ENCODE assay signal across 8 mouse cellular contexts in genomic region chrX:95443898-95444775, GRCm38 (mm10). TPM values are rescaled to one million over a fixed set of nuclear protein-coding genes. Genes with fewer than 3 reads are reported as not detected.
DNase-seq lines count a peak whose midpoint lies in the region; ATAC-seq and TF ChIP-seq lines count a peak whose summit lies in the region.

No protein-coding gene starts in this region.

- peak; percentile 80 for ATAC-seq in erythroblast, adult 5-6 weeks (replicated peaks; ENCODE audit: low FRiP score, poor library complexity, severe bottlenecking)
- peak; percentile 54 for ATAC-seq in heart, embryonic 14.5 days (ENCODE audit: insufficient number of reproducible peaks, insufficient read depth, low FRiP score, low read depth)
- ATAC-seq in liver, postnatal 0 days = peak; percentile 78
- ATAC-seq in neural tube, embryonic 13.5 days (ENCODE audit: low read depth) = peak; percentile 90

- DNase-seq in CH12.LX (ENCODE audit: extremely low read depth) = peak; percentile 39
- peak; percentile 38 to 59 for DNase-seq in kidney, postnatal 36 days
- DNase-seq in liver, postnatal 0 days = peak; percentile 58
- peak; percentile 30 to 39 for DNase-seq in thymus, postnatal 10 days (ENCODE audit: low spot score in 2 of 2)

- peak overlapping the region; percentile 64 to 91 (median 67) for H3K4me3 ChIP-seq in CH12.LX (replicated peaks in 1 of 3; ENCODE audit: low read depth in 2 of 3, low read length in 2 of 3, poor library complexity in 1 of 3)
- H3K4me3 ChIP-seq in bone marrow, adult 2 months (replicated peaks; ENCODE audit: control insufficient read depth, low read depth, low read length) = peak overlapping the region; percentile 80
- peak overlapping the region; percentile 55 to 86 for H3K4me3 ChIP-seq in heart, embryonic 14.5 days (ENCODE audit: control insufficient read depth in 1 of 2, insufficient read depth in 1 of 2, low read depth in 1 of 2, low read length in 2 of 2)
- H3K4me3 ChIP-seq in liver, postnatal 0 days (ENCODE audit: low read depth, low read length) = peak overlapping the region; percentile 66
- peak overlapping the region; percentile 57 for H3K4me3 ChIP-seq in neural tube, embryonic 13.5 days

- no peaks in the 10 kb centered on the region for H3K9me3 ChIP-seq in CH12.LX (replicated peaks; ENCODE audit: low read length)
- H3K9me3 ChIP-seq in heart, embryonic 14.5 days (ENCODE audit: control insufficient read depth, low read length) = no peaks in the 10 kb centered on the region
- no peaks in the 10 kb centered on the region for H3K9me3 ChIP-seq in liver, postnatal 0 days (ENCODE audit: low read length)
- no peaks in the 10 kb centered on the region for H3K9me3 ChIP-seq in neural tube, embryonic 13.5 days

- 0 out of 2 replicates have a peak overlapping the region, but pooled peaks have one; percentile 16 for H3K4me2 ChIP-seq in CH12.LX (ENCODE audit: insufficient read depth, low read depth, poor library complexity, severe bottlenecking)
- peak overlapping the region; percentile 66 for H3K4me2 ChIP-seq in heart, embryonic 14.5 days (ENCODE audit: low read length)
- peak overlapping the region; percentile 78 for H3K4me2 ChIP-seq in liver, postnatal 0 days (ENCODE audit: low read depth, low read length)
- H3K4me2 ChIP-seq in neural tube, embryonic 13.5 days = peak overlapping the region; percentile 64

- TF ChIP-seq RAD21 in CH12.LX (IDR thresholded peaks at IDR 0.05; ENCODE audit: low read depth, low read length) = no peak

- no peak for TF ChIP-seq CTCF in CH12.LX (conservative IDR thresholded peaks at IDR 0.05 in 1 of 2, IDR thresholded peaks at IDR 0.05 in 1 of 2; ENCODE audit: low read depth in 2 of 2, low read length in 2 of 2)
- no peak for TF ChIP-seq CTCF in bone marrow, adult 2 months (IDR thresholded peaks at IDR 0.05; ENCODE audit: control insufficient read depth, insufficient read depth, low read length)
- TF ChIP-seq CTCF in liver, postnatal 0 days (IDR thresholded peaks at IDR 0.05; ENCODE audit: low read depth) = no peak

- no peak overlapping the region for H3K27ac ChIP-seq in CH12.LX (ENCODE audit: insufficient read depth, low read depth)
- H3K27ac ChIP-seq in bone marrow, adult 2 months (ENCODE audit: control insufficient read depth, insufficient read depth, low read depth, low read length, poor library complexity) = peak overlapping the region; percentile 63; the same call in 1 of the 2 replicates
- H3K27ac ChIP-seq in heart, embryonic 14.5 days (replicated peaks in 1 of 2; ENCODE audit: control insufficient read depth in 1 of 2, insufficient read depth in 1 of 2, low read depth in 2 of 2, low read length in 2 of 2) = peak overlapping the region; percentile 86 to 87
- peak overlapping the region; percentile 84 for H3K27ac ChIP-seq in liver, postnatal 0 days (ENCODE audit: low read depth)
- H3K27ac ChIP-seq in neural tube, embryonic 13.5 days (replicated peaks) = peak overlapping the region; percentile 87

- TF ChIP-seq EP300 in CH12.LX (IDR thresholded peaks at IDR 0.05; ENCODE audit: low read length) = no peak
- no peak for TF ChIP-seq EP300 in liver, postnatal 0 days (IDR thresholded peaks at IDR 0.05; ENCODE audit: low read depth)

- H3K27me3 ChIP-seq in CH12.LX (replicated peaks) = no peaks in the 10 kb centered on the region
- no peaks in the 10 kb centered on the region for H3K27me3 ChIP-seq in heart, embryonic 14.5 days (ENCODE audit: control insufficient read depth, insufficient read depth, low read length)
- no peaks in the 10 kb centered on the region for H3K27me3 ChIP-seq in liver, postnatal 0 days (ENCODE audit: insufficient read depth, low read length)
- no peaks in the 10 kb centered on the region for H3K27me3 ChIP-seq in neural tube, embryonic 13.5 days

- no peaks in the 10 kb centered on the region for H3K79me2 ChIP-seq in CH12.LX (replicated peaks; ENCODE audit: control insufficient read depth, extremely low read depth, insufficient read depth, poor library complexity, severe bottlenecking)

- H3K36me3 ChIP-seq in CH12.LX (replicated peaks in 1 of 2; ENCODE audit: control insufficient read depth in 1 of 2, insufficient read depth in 1 of 2, low read length in 1 of 2) = peaks cover 0 to 2% of the 10 kb centered on the region in 2 experiments
- H3K36me3 ChIP-seq in heart, embryonic 14.5 days (ENCODE audit: control insufficient read depth, insufficient read depth, low read length) = no peaks in the 10 kb centered on the region
- no peaks in the 10 kb centered on the region for H3K36me3 ChIP-seq in liver, postnatal 0 days (replicated peaks; ENCODE audit: insufficient read depth, low read length)
- H3K36me3 ChIP-seq in neural tube, embryonic 13.5 days = no peaks in the 10 kb centered on the region

- TF ChIP-seq POLR2A in CH12.LX (IDR thresholded peaks at IDR 0.05; ENCODE audit: low read depth, low read length) = no peak; the same call in 1 of the 2 replicates
- no peak for TF ChIP-seq POLR2A in bone marrow, adult 2 months (IDR thresholded peaks at IDR 0.05; ENCODE audit: borderline replicate concordance, control insufficient read depth, low read depth, low read length)

- in situ Hi-C loops in CH12.LX (cut with MboI; ENCODE audit: low pct_ligation_motif_present, low pct_unique_long_range_greater_than_20kb, low sequenced_read_pairs) = no loop called here

- peak overlapping the region; percentile 49 for H3K9ac ChIP-seq in CH12.LX (ENCODE audit: insufficient read depth, low read depth)
- peak overlapping the region; percentile 78 for H3K9ac ChIP-seq in heart, embryonic 14.5 days (ENCODE audit: low read length)
- peak overlapping the region; percentile 62 for H3K9ac ChIP-seq in liver, postnatal 0 days (replicated peaks)
- H3K9ac ChIP-seq in neural tube, embryonic 13.5 days = peak overlapping the region; percentile 75

- H3K4me1 ChIP-seq in CH12.LX (ENCODE audit: control insufficient read depth in 1 of 2, insufficient read depth in 2 of 2) = peaks cover 4% of the 10 kb centered on the region in 2 experiments
- peaks cover 1% of the 10 kb centered on the region for H3K4me1 ChIP-seq in bone marrow, adult 2 months (ENCODE audit: control insufficient read depth, insufficient read depth, low read length)
- H3K4me1 ChIP-seq in heart, embryonic 14.5 days (ENCODE audit: control insufficient read depth in 2 of 2, insufficient read depth in 2 of 2, low read length in 2 of 2) = peaks cover 4 to 16% of the 10 kb centered on the region in 2 experiments; a peak in 2 of 4 replicates
- H3K4me1 ChIP-seq in liver, postnatal 0 days (ENCODE audit: insufficient read depth) = no peaks in the 10 kb centered on the region; the same call in 1 of the 2 replicates
- peaks cover 24% of the 10 kb centered on the region for H3K4me1 ChIP-seq in neural tube, embryonic 13.5 days (replicated peaks)

- dilution Hi-C loops in CH12.LX (cut with MboI; ENCODE audit: extremely low pct_ligation_motif_present, extremely low pct_unique_long_range_greater_than_20kb, low sequenced_read_pairs) = no loop called here

- WGBS in bone marrow, adult 2 months = 21% methylated on average over 42 of the region's 42 CpGs
- 18% methylated on average over 42 of the region's 42 CpGs for WGBS in heart, embryonic 14.5 days
- WGBS in liver, postnatal 0 days (ENCODE audit: insufficient replicate concordance) = 16% methylated on average over 42 of the region's 42 CpGs
- WGBS in neural tube, embryonic 13.5 days = 20% methylated on average over 42 of the region's 42 CpGs

TF ChIP-seq in CH12.LX, 34 proteins besides CTCF, POLR2A, EP300 and RAD21:
- TF ChIP-seq ZC3H11A (IDR thresholded peaks at IDR 0.05; ENCODE audit: low read depth, low read length) (no peak), TCF12 (IDR thresholded peaks at IDR 0.05; ENCODE audit: low read depth, low read length) (no peak), NELFE (IDR thresholded peaks at IDR 0.05; ENCODE audit: low read depth, low read length) (0 out of 2 replicates have a peak, but pooled peaks have one; percentile 9), ELF1 (IDR thresholded peaks at IDR 0.05; ENCODE audit: low read depth, low read length) (0 out of 2 replicates have a peak, but pooled peaks have one; percentile 31), BHLHE40 (IDR thresholded peaks at IDR 0.05; ENCODE audit: low read depth, low read length) (peak; percentile 64), MXI1 (IDR thresholded peaks at IDR 0.05; ENCODE audit: low read depth, low read length) (peak; percentile 55; the same call in 1 of the 2 replicates)

RNA-seq across cellular contexts. Expression of gene Amer1, which starts 0.5 kb away (rescaled TPM):
- total RNA-seq in CH12.LX (2012; rRNA removed) = 1.8 and 2.1 TPM in 2 replicates
- total RNA-seq in CH12.LX (2014; rRNA removed) = 1.2 and 1.7 TPM in 2 replicates
- polyA plus RNA-seq in CH12.LX (2012; ENCODE audit: insufficient read length, low read depth) = 2.1 and 2.5 TPM in 2 replicates
- polyA plus RNA-seq in bone marrow, adult 2 months (2011; ENCODE audit: insufficient read depth, insufficient read length, low replicate concordance, missing spikeins) = 1.8 and 2.6 TPM in 2 replicates
- 0.42 and 1.5 TPM in 2 replicates for total RNA-seq in erythroblast, adult 5-6 weeks (2015; ENCODE audit: low replicate concordance)
- total RNA-seq in erythroblast, adult 5-6 weeks (2017; ENCODE audit: low replicate concordance) = 1.1 and 1.7 TPM in 2 replicates
- polyA plus RNA-seq in heart, embryonic 14.5 days (2014; fragmentation: Nextera tagmentation; extraction: Ambion mirVana) = 6.0 and 6.4 TPM in 2 replicates
- 1.4 and 1.6 TPM in 2 replicates for polyA plus RNA-seq in liver, postnatal 0 days (2015; fragmentation: Nextera tagmentation; extraction: Ambion mirVana)
- 11.9 and 13.1 TPM in 2 replicates for polyA plus RNA-seq in neural tube, embryonic 13.5 days (2015; fragmentation: Nextera tagmentation; extraction: Ambion mirVana)

Comparison
In these comparisons a context has a peak if more than half of its experiments do, and no peak if none do; other contexts are left out.
1. H3K4me2 ChIP-seq: peak in every context shown above with its lines; median percentile 78 in liver, postnatal 0 days; 66 in heart, embryonic 14.5 days; 64 in neural tube, embryonic 13.5 days; 16 in CH12.LX.